Mouse (Mus musculus): ENCODE results near the gene Pgm3. TPM values are rescaled to one million over a fixed set of nuclear protein-coding genes. Genes with fewer than 3 reads are reported as not detected.
A peak's percentile ranks its signal among the peaks of the same experiment; 100 is the strongest.

Pgm3 gene
- polyA plus RNA-seq, 1 experiment from 2014 or later, result 38.2 TPM

DNA sequence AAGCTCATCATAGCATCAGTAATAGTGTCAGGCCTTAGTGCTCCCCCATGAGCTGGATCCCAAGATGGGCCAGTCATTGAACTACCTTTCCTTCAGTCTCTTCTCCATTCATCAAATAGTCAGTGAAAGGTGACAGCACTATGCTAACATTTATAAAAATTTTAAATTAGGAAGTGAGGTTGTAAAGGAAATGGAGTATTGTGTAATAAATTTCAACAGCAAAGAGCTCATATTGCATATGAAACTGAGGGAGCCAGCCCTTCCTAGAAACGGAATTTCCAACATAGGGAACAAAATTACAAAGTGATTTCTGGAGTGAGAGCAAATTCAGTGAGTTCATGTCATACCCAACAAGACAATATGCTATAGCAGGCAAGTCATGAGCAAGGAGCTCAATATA, 27.1 kb downstream of the Pgm3 start:
- 77% methylated on average over 1 of the region's 1 CpGs for WGBS
- Histone ChIP-seq H3K36me3 (ENCODE audit: control insufficient read depth, insufficient read depth, low read length) (peaks cover 40% of the 10 kb centered on the region), H3K4me1 (ENCODE audit: control insufficient read depth, insufficient read depth, low read length) (no peaks in the 10 kb centered on the region), H3K4me2 (ENCODE audit: low read length) (no peak overlapping the region), H3K27ac (ENCODE audit: low read depth, low read length) (no peak overlapping the region), H3K9ac (ENCODE audit: low read length) (no peak overlapping the region), H3K27me3 (replicated peaks; ENCODE audit: control insufficient read depth, insufficient read depth, low read length) (no peaks in the 10 kb centered on the region), H3K4me3 (ENCODE audit: low read depth, low read length) (no peak overlapping the region), H3K9me3 (replicated peaks; ENCODE audit: control insufficient read depth, low read length) (no peaks in the 10 kb centered on the region)
- ATAC-seq, result no peak
- DNase-seq (ENCODE audit: low spot score), result no peak

DNA sequence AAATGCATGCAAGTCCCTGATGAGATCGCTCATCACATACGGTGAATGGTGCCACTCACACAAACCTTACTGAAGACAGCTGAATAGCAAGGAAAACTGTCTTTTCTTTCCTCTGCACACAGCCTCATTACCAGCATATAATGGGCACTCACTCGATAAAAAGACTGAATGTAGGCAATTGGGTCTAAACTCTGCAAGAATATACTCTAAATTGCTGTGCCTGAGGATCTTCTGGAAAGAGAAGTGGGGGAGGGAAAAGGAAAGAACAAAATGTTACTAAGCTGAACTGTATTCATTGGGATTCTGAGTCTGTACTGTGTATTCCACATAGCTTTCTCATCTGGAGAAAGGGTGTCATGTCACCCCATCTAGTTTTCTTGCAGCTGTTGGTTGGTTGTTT, 28.2 kb downstream of the Pgm3 start:
- Histone ChIP-seq H3K36me3 (ENCODE audit: control insufficient read depth, insufficient read depth, low read length) (peaks cover 31% of the 10 kb centered on the region), H3K4me3 (ENCODE audit: low read depth, low read length) (no peak overlapping the region), H3K9me3 (replicated peaks; ENCODE audit: control insufficient read depth, low read length) (no peaks in the 10 kb centered on the region), H3K4me1 (ENCODE audit: control insufficient read depth, insufficient read depth, low read length) (no peaks in the 10 kb centered on the region), H3K4me2 (ENCODE audit: low read length) (no peak overlapping the region), H3K9ac (ENCODE audit: low read length) (no peak overlapping the region), H3K27me3 (replicated peaks; ENCODE audit: control insufficient read depth, insufficient read depth, low read length) (no peaks in the 10 kb centered on the region), H3K27ac (ENCODE audit: low read depth, low read length) (no peak overlapping the region)
- ATAC-seq (peak; percentile 55; the same call in 1 of the 2 replicates), DNase-seq (ENCODE audit: low spot score) (peak; percentile 30)
- 18% methylated on average over 3 of the region's 3 CpGs for WGBS

DNA sequence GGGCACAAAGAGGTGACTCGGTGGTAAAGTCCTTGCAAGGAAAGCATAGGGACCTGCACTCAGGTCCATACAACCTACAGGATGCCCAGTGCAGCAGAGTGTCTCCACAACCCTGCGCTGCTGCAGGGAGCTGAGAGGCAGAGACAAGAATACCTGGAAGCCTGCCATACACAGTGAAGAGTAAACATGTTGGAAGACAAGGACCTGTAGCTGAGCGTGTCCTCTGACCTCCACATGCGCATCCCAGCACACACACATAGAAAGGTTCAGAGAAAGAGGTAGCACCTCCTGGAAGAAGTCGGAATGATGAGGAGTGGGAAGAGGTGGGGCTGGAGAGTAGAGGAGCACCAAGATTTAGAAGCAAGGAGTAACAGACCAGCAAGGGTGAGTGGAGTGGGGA, 37.6 kb downstream of the Pgm3 start:
- no peak for ATAC-seq

DNA sequence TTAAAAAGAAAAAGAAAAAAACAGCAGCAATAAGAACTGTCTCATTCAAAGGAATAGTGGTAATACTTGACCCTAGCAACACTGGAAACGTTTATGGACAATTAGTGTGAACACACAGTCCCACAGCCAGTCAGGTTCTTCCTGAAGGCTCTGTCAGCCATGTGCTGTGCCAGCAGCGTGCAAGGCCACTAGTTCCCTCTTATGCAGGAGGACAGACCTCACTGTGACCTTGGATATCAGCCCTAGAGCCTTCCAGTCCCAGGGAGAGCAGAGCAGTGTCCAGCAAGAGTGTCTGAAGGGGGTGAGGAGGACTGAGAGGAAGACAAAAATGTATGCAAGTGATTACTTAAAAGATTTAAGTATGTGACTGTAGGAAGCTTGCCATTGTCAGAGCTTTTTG, 46.0 kb downstream of the Pgm3 start:
- 66% methylated on average over 2 of the region's 2 CpGs for WGBS
- H3K27ac ChIP-seq (ENCODE audit: low read depth, low read length), result no peak overlapping the region
- no peak for ATAC-seq
- H3K4me2 ChIP-seq (ENCODE audit: low read length), result no peak overlapping the region
- no peaks in the 10 kb centered on the region for H3K27me3 ChIP-seq (replicated peaks; ENCODE audit: control insufficient read depth, insufficient read depth, low read length)
- DNase-seq (ENCODE audit: low spot score), result no peak
- H3K9ac ChIP-seq (ENCODE audit: low read length), result no peak overlapping the region
- no peaks in the 10 kb centered on the region for H3K9me3 ChIP-seq (replicated peaks; ENCODE audit: control insufficient read depth, low read length)
- H3K4me3 ChIP-seq (ENCODE audit: low read depth, low read length), result no peak overlapping the region
- H3K36me3 ChIP-seq (ENCODE audit: control insufficient read depth, insufficient read depth, low read length), result peaks cover 32% of the 10 kb centered on the region
- H3K4me1 ChIP-seq (ENCODE audit: control insufficient read depth, insufficient read depth, low read length), result no peaks in the 10 kb centered on the region

More for the DNA sequence above, 37.6 kb downstream of the Pgm3 start:
- Histone ChIP-seq H3K4me1 (ENCODE audit: control insufficient read depth, insufficient read depth, low read length) (no peaks in the 10 kb centered on the region), H3K9ac (ENCODE audit: low read length) (no peak overlapping the region), H3K4me2 (ENCODE audit: low read length) (no peak overlapping the region), H3K9me3 (replicated peaks; ENCODE audit: control insufficient read depth, low read length) (no peaks in the 10 kb centered on the region), H3K36me3 (ENCODE audit: control insufficient read depth, insufficient read depth, low read length) (peaks cover 34% of the 10 kb centered on the region), H3K27ac (ENCODE audit: low read depth, low read length) (no peak overlapping the region), H3K27me3 (replicated peaks; ENCODE audit: control insufficient read depth, insufficient read depth, low read length) (no peaks in the 10 kb centered on the region), H3K4me3 (ENCODE audit: low read depth, low read length) (no peak overlapping the region)
- WGBS, result 95% methylated on average over 5 of the region's 5 CpGs
- no peak for DNase-seq (ENCODE audit: low spot score)

DNA sequence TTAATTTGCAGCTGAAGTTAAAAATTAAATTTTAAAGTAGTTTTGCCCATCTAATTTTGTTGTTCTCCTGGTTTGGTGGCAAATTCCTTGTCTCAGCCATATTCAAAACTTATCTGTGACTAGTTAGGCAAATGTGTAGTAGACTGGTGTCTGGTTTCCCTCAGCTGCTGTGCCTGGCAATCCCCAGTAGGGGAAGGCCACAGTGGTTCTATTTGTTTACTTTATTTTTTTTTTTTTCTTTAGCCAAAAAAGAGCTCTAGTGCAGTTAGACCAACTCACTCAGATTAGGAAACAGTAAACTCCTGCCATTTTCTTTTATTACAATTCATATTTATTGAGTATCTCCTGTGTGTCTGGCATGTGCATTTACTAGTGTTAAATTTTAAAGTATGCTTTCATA, 49.3 kb downstream of the Pgm3 start:
- Histone ChIP-seq H3K4me3 (ENCODE audit: low read depth, low read length) (no peak overlapping the region), H3K27me3 (replicated peaks; ENCODE audit: control insufficient read depth, insufficient read depth, low read length) (no peaks in the 10 kb centered on the region), H3K27ac (ENCODE audit: low read depth, low read length) (no peak overlapping the region), H3K4me1 (ENCODE audit: control insufficient read depth, insufficient read depth, low read length) (no peaks in the 10 kb centered on the region), H3K36me3 (ENCODE audit: control insufficient read depth, insufficient read depth, low read length) (peaks cover 54% of the 10 kb centered on the region), H3K9me3 (replicated peaks; ENCODE audit: control insufficient read depth, low read length) (no peaks in the 10 kb centered on the region), H3K9ac (ENCODE audit: low read length) (no peak overlapping the region), H3K4me2 (ENCODE audit: low read length) (no peak overlapping the region)
- ATAC-seq, result no peak
- no peak for DNase-seq (ENCODE audit: low spot score)

DNA sequence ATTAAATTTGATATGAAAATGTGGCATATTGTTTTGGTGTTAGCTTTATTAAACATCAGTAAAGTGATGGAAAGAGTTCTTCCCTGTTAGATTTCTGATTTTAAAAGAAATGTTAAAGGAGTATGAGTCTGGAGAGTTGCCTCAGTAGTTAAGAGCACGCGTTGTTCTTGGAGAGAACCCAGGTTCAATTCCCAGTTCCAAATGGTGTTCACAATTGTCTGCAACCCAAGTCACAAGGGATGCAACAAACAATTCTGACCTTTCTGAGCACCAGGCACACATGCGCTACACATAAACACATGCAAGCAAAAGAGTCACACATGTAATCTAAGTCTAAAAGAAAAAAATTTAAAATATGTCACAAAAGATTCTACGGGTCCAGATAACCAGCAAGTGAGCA, 56.8 kb downstream of the Pgm3 start:
- Histone ChIP-seq H3K9me3 (replicated peaks; ENCODE audit: control insufficient read depth, low read length) (no peaks in the 10 kb centered on the region), H3K4me2 (ENCODE audit: low read length) (no peak overlapping the region), H3K27me3 (replicated peaks; ENCODE audit: control insufficient read depth, insufficient read depth, low read length) (no peaks in the 10 kb centered on the region), H3K27ac (ENCODE audit: low read depth, low read length) (no peak overlapping the region), H3K4me1 (ENCODE audit: control insufficient read depth, insufficient read depth, low read length) (no peaks in the 10 kb centered on the region), H3K36me3 (ENCODE audit: control insufficient read depth, insufficient read depth, low read length) (peaks cover 55% of the 10 kb centered on the region), H3K4me3 (ENCODE audit: low read depth, low read length) (no peak overlapping the region), H3K9ac (ENCODE audit: low read length) (no peak overlapping the region)
- ATAC-seq (no peak), DNase-seq (ENCODE audit: low spot score) (no peak)
- 97% methylated on average over 4 of the region's 4 CpGs for whole genome bisulfite sequencing

DNA sequence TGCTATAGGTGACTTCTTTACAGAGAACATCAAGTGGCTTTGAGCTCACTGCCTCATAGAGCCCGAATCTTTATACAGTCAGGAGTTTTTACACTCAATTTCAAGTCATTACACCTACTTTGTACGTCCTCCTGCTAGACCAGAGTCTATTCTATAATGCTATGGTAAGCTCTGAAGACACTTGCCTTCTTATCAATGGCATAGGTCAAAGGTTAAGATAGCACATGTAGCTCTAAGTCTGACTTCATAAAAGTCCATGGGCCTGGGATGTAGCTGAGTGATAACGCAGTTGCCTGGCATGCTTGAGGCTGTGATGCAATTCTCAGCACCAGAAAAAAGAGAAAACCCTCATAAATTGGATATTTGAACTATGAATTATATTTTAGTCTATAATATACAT, 57.3 kb downstream of the Pgm3 start:
- H3K36me3 ChIP-seq (ENCODE audit: control insufficient read depth, insufficient read depth, low read length), result peaks cover 53% of the 10 kb centered on the region
- WGBS, result 93% methylated on average over 3 of the region's 3 CpGs
- DNase-seq (ENCODE audit: low spot score), result no peak

DNA sequence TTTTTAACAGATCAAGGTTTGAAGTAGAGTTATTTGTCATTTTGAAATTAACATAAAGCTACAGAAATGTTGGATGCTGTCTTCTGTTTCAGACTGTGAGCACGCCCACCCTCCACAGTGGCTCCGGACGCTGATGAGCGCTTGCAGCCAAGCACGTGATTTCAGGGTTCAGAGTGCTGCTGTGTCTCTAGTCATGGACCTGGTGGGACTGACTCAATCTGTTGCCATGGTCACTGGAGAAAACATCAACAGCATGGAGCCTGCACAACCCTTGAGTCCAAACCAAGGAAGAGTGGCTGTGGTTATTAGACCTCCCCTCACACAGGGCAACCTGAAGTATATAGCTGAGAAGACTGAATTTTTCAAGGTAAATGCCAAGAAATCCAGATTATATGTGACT, 57.9 kb downstream of the Pgm3 start:
- 83% methylated on average over 5 of the region's 5 CpGs for WGBS
- ATAC-seq, result no peak
- no peak overlapping the region for H3K4me3 ChIP-seq (ENCODE audit: low read depth, low read length)
- no peak overlapping the region for H3K4me2 ChIP-seq (ENCODE audit: low read length)
- no peaks in the 10 kb centered on the region for H3K27me3 ChIP-seq (replicated peaks; ENCODE audit: control insufficient read depth, insufficient read depth, low read length)
- H3K4me1 ChIP-seq (ENCODE audit: control insufficient read depth, insufficient read depth, low read length), result no peaks in the 10 kb centered on the region
- no peak overlapping the region for H3K27ac ChIP-seq (ENCODE audit: low read depth, low read length)
- no peaks in the 10 kb centered on the region for H3K9me3 ChIP-seq (replicated peaks; ENCODE audit: control insufficient read depth, low read length)
- no peak for DNase-seq (ENCODE audit: low spot score)
- H3K36me3 ChIP-seq (ENCODE audit: control insufficient read depth, insufficient read depth, low read length), result peaks cover 51% of the 10 kb centered on the region
- H3K9ac ChIP-seq (ENCODE audit: low read length), result no peak overlapping the region

More for the DNA sequence above, 57.3 kb downstream of the Pgm3 start:
- Histone ChIP-seq H3K4me1 (ENCODE audit: control insufficient read depth, insufficient read depth, low read length) (no peaks in the 10 kb centered on the region), H3K4me3 (ENCODE audit: low read depth, low read length) (no peak overlapping the region), H3K9me3 (replicated peaks; ENCODE audit: control insufficient read depth, low read length) (no peaks in the 10 kb centered on the region), H3K9ac (ENCODE audit: low read length) (no peak overlapping the region), H3K4me2 (ENCODE audit: low read length) (no peak overlapping the region), H3K27me3 (replicated peaks; ENCODE audit: control insufficient read depth, insufficient read depth, low read length) (no peaks in the 10 kb centered on the region), H3K27ac (ENCODE audit: low read depth, low read length) (no peak overlapping the region)
- no peak for ATAC-seq

DNA sequence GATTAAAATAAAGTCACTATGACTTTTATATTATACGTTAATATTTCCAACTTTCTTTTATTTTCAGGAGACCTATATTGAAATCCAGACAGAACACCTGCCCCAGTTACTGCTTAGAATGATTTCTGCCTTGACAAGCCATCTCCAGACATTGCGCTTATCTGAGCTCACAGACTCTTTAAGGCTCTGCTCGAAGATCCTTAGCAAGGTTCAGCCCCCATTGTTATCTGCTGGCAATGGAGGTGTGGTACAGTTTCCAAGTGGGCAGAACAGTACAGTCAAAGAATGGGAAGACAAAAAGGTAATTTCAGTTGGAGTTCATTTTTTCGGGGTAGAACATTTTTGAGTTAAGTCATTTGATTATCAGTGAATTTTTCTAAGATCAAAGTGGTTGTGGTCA, 64.2 kb downstream of the Pgm3 start:
- no peak for ATAC-seq
- H3K4me3 ChIP-seq (ENCODE audit: low read depth, low read length), result no peak overlapping the region
- WGBS, result 92% methylated on average over 4 of the region's 4 CpGs

More for the DNA sequence above, 64.2 kb downstream of the Pgm3 start:
- Histone ChIP-seq H3K9ac (ENCODE audit: low read length) (no peak overlapping the region), H3K4me1 (ENCODE audit: control insufficient read depth, insufficient read depth, low read length) (no peaks in the 10 kb centered on the region), H3K4me2 (ENCODE audit: low read length) (no peak overlapping the region), H3K9me3 (replicated peaks; ENCODE audit: control insufficient read depth, low read length) (no peaks in the 10 kb centered on the region), H3K27ac (ENCODE audit: low read depth, low read length) (no peak overlapping the region), H3K36me3 (ENCODE audit: control insufficient read depth, insufficient read depth, low read length) (peaks cover 18% of the 10 kb centered on the region), H3K27me3 (replicated peaks; ENCODE audit: control insufficient read depth, insufficient read depth, low read length) (no peaks in the 10 kb centered on the region)
- no peak for DNase-seq (ENCODE audit: low spot score)
